Mouse (Mus musculus): ENCODE results near the gene Lrrc18.

DNA sequence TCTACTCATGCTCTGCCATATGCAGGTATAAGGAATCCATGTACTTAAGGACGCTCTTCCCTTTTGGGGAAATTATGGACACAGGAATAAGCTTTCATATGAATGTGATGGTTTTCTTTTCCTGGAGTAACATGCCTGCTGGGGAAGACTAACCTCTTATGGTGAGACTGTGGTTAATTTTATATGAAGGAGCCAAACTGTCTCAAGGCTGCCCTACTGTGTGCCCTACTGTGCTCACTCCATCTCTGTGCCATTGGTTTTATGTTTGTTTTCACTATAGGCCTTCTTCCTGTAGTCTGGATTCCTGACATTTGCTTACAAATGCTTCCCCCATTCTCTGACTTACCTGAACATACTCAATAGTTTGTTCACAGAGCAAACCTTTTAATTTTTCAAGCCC lies 13.9 kb downstream of the Lrrc18 start:
- TF ChIP-seq CTCF (IDR thresholded peaks at IDR 0.05; ENCODE audit: low read depth) (no peak), EP300 (optimal IDR thresholded peaks at IDR 0.05) (no peak)
